ENCODE assay signal across 8 mouse cellular contexts in the genomic region with DNA sequence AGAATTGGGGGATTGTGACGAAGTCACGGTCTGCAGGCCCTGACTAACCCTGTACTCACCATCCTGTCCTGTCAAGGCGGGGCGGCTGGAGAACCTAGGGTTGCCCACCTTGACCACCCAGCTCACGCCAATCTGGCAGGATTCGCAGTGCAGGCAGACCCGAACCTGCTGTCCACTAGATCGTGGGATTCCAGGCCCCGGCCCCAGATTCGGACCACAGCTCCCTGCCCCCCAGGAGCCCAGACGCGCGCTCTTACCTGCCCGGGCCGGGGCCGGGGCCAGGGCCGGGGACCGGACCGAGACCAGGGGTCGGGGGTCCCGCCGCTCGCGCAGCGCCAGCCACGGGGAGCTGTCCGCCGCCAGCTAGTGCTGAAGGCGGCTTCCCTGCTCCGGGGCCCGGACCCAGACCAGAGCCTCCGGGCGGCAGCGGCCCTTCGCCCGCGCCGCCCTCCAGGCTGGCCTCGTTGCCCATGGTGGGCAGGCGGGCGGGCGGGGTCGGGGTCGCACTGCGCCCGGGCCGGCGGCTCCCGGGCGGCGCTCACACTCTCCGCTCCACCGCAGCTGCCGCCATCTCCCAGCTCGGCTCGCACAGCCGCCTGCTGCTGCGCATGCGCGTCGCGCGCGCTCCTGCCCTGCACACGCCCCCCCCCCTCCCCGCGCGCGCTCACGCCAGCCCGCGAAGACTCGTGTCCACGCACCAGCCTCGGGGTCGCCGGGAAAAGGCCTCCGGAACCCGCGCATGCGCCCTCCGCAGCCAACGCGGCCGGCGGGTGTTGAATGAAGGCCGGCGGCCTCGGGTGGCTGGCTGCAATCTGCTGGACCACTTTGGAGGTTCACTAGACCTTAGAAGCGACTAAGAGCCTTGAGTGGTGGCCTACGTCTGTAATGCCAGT. TPM values are rescaled to one million over a fixed set of nuclear protein-coding genes. Genes with fewer than 3 reads are reported as not detected.
DNase-seq lines count a peak whose midpoint lies in the region; ATAC-seq and TF ChIP-seq lines count a peak whose summit lies in the region.

A gene (minus strand): TSS at position 598 of the 893 bp plus-strand sequence.

- TF ChIP-seq CTCF in gastrocnemius, adult 2 months (IDR thresholded peaks at IDR 0.05), result no peak
- TF ChIP-seq CTCF in intestine, postnatal 0 days (IDR thresholded peaks at IDR 0.05; ENCODE audit: low read depth), result no peak

- H3K27me3 ChIP-seq in intestine, postnatal 0 days (replicated peaks; ENCODE audit: control insufficient read depth, insufficient read depth, low read length), result peaks cover 24% of the 10 kb centered on the region
- H3K27me3 ChIP-seq in limb, embryonic 11.5 days (ENCODE audit: control insufficient read depth, insufficient read depth, low read length), result peaks cover 8% of the 10 kb centered on the region; the same call in 1 of the 2 replicates
- H3K27me3 ChIP-seq in midbrain, embryonic 13.5 days, result no peaks in the 10 kb centered on the region

- H3K27ac ChIP-seq in gastrocnemius, adult 2 months, result no peak within 1 kb of the TSS
- no peak within 1 kb of the TSS for H3K27ac ChIP-seq in intestine, postnatal 0 days (ENCODE audit: low read depth, low read length)
- H3K27ac ChIP-seq in limb, embryonic 11.5 days (replicated peaks; ENCODE audit: low read depth, low read length), result no peak within 1 kb of the TSS
- H3K27ac ChIP-seq in midbrain, embryonic 13.5 days, result peak within 1 kb of the TSS; percentile 85

- peak; percentile 71 for DNase-seq in gastrocnemius, adult 2 months
- DNase-seq in gastrocnemius, adult 18-20 months (ENCODE audit: low spot score), result no peak
- peak; percentile 83 to 94 for DNase-seq in cerebellum, postnatal 4 days (ENCODE audit: low spot score in 2 of 2)
- DNase-seq in gastrocnemius, postnatal 10 days, result peak; percentile 70
- peak; percentile 82 for DNase-seq in limb, embryonic 11.5 days (ENCODE audit: low spot score)
- peak; percentile 28 for DNase-seq in skeletal muscle tissue, adult 2 months (ENCODE audit: low read depth, low spot score)

- ATAC-seq in intestine, postnatal 0 days, result peak; percentile 61; the same call in 1 of the 2 replicates
- ATAC-seq in limb, embryonic 11.5 days (ENCODE audit: insufficient number of reproducible peaks, low FRiP score, low TSS enrichment, low read depth), result peak; percentile 79; the same call in 1 of the 2 replicates
- peak; percentile 87 for ATAC-seq in midbrain, embryonic 13.5 days

- H3K4me2 ChIP-seq in intestine, postnatal 0 days (replicated peaks; ENCODE audit: low read depth), result peak within 1 kb of the TSS; percentile 94
- H3K4me2 ChIP-seq in limb, embryonic 11.5 days (ENCODE audit: low read depth, severe bottlenecking), result peak within 1 kb of the TSS; percentile 98
- peak within 1 kb of the TSS; percentile 81 for H3K4me2 ChIP-seq in midbrain, embryonic 13.5 days (replicated peaks)

- H3K4me3 ChIP-seq in gastrocnemius, adult 2 months, result peak within 1 kb of the TSS; percentile 79
- peak within 1 kb of the TSS; percentile 61 for H3K4me3 ChIP-seq in intestine, postnatal 0 days (ENCODE audit: low read depth, low read length)
- H3K4me3 ChIP-seq in limb, embryonic 11.5 days (ENCODE audit: low read depth, low read length), result peak within 1 kb of the TSS; percentile 49
- peak within 1 kb of the TSS; percentile 88 for H3K4me3 ChIP-seq in midbrain, embryonic 13.5 days (replicated peaks)

- no peaks in the 10 kb centered on the region for H3K36me3 ChIP-seq in intestine, postnatal 0 days (ENCODE audit: control insufficient read depth, insufficient read depth)
- no peaks in the 10 kb centered on the region for H3K36me3 ChIP-seq in limb, embryonic 11.5 days (ENCODE audit: control insufficient read depth, insufficient read depth, low read length)
- H3K36me3 ChIP-seq in midbrain, embryonic 13.5 days, result peaks cover 10% of the 10 kb centered on the region; the same call in 1 of the 2 replicates

- peak within 1 kb of the TSS; percentile 40 for H3K9ac ChIP-seq in intestine, postnatal 0 days (ENCODE audit: low read depth, low read length)
- H3K9ac ChIP-seq in limb, embryonic 11.5 days (ENCODE audit: low read length), result peak within 1 kb of the TSS; percentile 22; the same call in 1 of the 2 replicates
- peak within 1 kb of the TSS; percentile 95 for H3K9ac ChIP-seq in midbrain, embryonic 13.5 days (replicated peaks)

- WGBS in intestine, postnatal 0 days, result 3% methylated on average over 86 of the region's 91 CpGs
- 1% methylated on average over 67 of the region's 91 CpGs for WGBS in limb, embryonic 11.5 days
- WGBS in midbrain, embryonic 13.5 days, result under 1% methylated on average over 79 of the region's 91 CpGs

- intact Hi-C loops in gastrocnemius, adult 2 months (cut with DNase I), result no loop called here

- H3K9me3 ChIP-seq in intestine, postnatal 0 days (ENCODE audit: control insufficient read depth), result no peaks in the 10 kb centered on the region
- H3K9me3 ChIP-seq in limb, embryonic 11.5 days (ENCODE audit: control insufficient read depth, low read length), result no peaks in the 10 kb centered on the region
- H3K9me3 ChIP-seq in midbrain, embryonic 13.5 days, result no peaks in the 10 kb centered on the region

- H3K4me1 ChIP-seq in intestine, postnatal 0 days (replicated peaks; ENCODE audit: control insufficient read depth, insufficient read depth, low read length), result no peaks in the 10 kb centered on the region
- 0 out of 2 replicates have a peak, but pooled peaks cover 4% of the 10 kb centered on the region for H3K4me1 ChIP-seq in limb, embryonic 11.5 days (ENCODE audit: control insufficient read depth, insufficient read depth, low read length)
- peaks cover 35% of the 10 kb centered on the region for H3K4me1 ChIP-seq in midbrain, embryonic 13.5 days (replicated peaks)

RNA-seq across cellular contexts. Expression of the gene that starts here (rescaled TPM):
- under 1 TPM in 1 of 2 experiments, not detected in 1; 0.03 TPM for total RNA-seq in gastrocnemius, adult 2 months (2021)
- total RNA-seq in gastrocnemius, adult 18-20 months (2021), result under 1 TPM; 0.02 TPM
- total RNA-seq in gastrocnemius, postnatal 10 days (2021), result under 1 TPM; 0.47 to 0.54 TPM
- polyA plus RNA-seq in intestine, postnatal 0 days (2015; fragmentation: Nextera tagmentation; extraction: Ambion mirVana), result 1.6 and 1.9 TPM in 2 replicates
- 1.3 and 1.5 TPM in 2 replicates for polyA plus RNA-seq in limb, embryonic 11.5 days (2014; fragmentation: Nextera tagmentation; extraction: Ambion mirVana)
- polyA plus RNA-seq in midbrain, embryonic 13.5 days (2015; fragmentation: Nextera tagmentation; extraction: Ambion mirVana), result 7.1 and 8.0 TPM in 2 replicates

Comparison
In these comparisons a context has a peak if more than half of its experiments do, and no peak if none do; other contexts are left out.
1. Peak in DNase-seq and H3K4me3 ChIP-seq in gastrocnemius, adult 2 months; RNA of the gene not detected or under 1 TPM.
2. Peak in DNase-seq in gastrocnemius, postnatal 10 days; RNA of the gene not detected or under 1 TPM.
3. H3K9ac ChIP-seq: peak in every context shown above with its lines; median percentile 95 in midbrain, embryonic 13.5 days; 40 in intestine, postnatal 0 days; 22 in limb, embryonic 11.5 days.